Comparison of ENCODE assay signal across 15 mouse cellular contexts in the genomic region with DNA sequence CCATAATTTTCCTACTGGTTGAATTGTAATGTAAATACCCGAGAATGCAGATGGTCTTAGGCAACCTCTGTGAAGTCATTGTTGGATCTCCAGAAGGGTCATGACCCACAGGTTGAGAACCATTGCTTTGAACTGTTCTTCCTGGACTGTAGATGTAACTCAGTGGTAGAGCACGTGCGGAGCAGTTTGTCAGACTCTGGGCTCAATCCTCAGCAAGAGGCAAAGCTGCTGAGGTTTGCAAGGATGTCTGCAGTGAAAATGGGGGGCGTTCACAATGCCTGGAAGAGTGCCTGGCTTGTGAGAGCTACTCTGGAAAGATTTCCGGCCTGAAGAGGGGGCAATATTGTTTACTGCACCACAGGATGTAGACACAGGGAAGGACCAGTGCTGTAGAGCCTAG. TPM values are rescaled to one million over a fixed set of nuclear protein-coding genes. Genes with fewer than 3 reads are reported as not detected.
DNase-seq lines count a peak whose midpoint lies in the region; ATAC-seq and TF ChIP-seq lines count a peak whose summit lies in the region.
"Had no signal": no experiment of that assay in that cellular context is flagged by ENCODE, and none has a peak within 500 bp of the region (broad histone marks: within the 10 kb centered on the region; RNA-seq: fewer than 3 reads in every experiment).

No protein-coding gene starts in this region.

- DNase-seq in cerebellum, adult 9-11 months: peak; percentile 17
- DNase-seq in cerebellum, adult 8-10 months: no peak
- no peak for DNase-seq in midbrain, postnatal 0 days (ENCODE audit: low spot score)
- DNase-seq in lung, postnatal 0 days (ENCODE audit: low spot score): peak; percentile 68
- no peak for DNase-seq in testis, postnatal 10 days (ENCODE audit: low spot score)
- DNase-seq in urinary bladder, postnatal 4 days (ENCODE audit: low spot score in 2 of 2): no peak
- DNase-seq in embryo, embryonic 9.5 days (ENCODE audit: extremely low spot score): no peak
- DNase-seq: adrenal gland, postnatal 10 days; gastrocnemius, postnatal 14 days; right cerebral cortex, postnatal 4 days had no signal

- no peak overlapping the region for H3K27ac ChIP-seq in midbrain, postnatal 0 days (ENCODE audit: low read depth, low read length)
- no peak overlapping the region for H3K27ac ChIP-seq in midbrain, embryonic 15.5 days
- peak overlapping the region; percentile 44; the same call in 1 of the 2 replicates for H3K27ac ChIP-seq in lung, postnatal 0 days (ENCODE audit: low read length)
- H3K27ac ChIP-seq: embryonic facial prominence, embryonic 15.5 days; stomach, embryonic 15.5 days had no signal

- H3K4me2 ChIP-seq in midbrain, postnatal 0 days (ENCODE audit: low read depth, low read length, poor library complexity, severe bottlenecking): no peak overlapping the region
- no peak overlapping the region for H3K4me2 ChIP-seq in midbrain, embryonic 15.5 days
- no peak overlapping the region for H3K4me2 ChIP-seq in lung, postnatal 0 days (replicated peaks; ENCODE audit: low read depth, low read length)
- H3K4me2 ChIP-seq: embryonic facial prominence, embryonic 15.5 days; stomach, embryonic 15.5 days had no signal

- no peak overlapping the region for H3K4me3 ChIP-seq in midbrain, postnatal 0 days (ENCODE audit: low read depth, low read length)
- no peak overlapping the region for H3K4me3 ChIP-seq in midbrain, embryonic 15.5 days
- H3K4me3 ChIP-seq in lung, postnatal 0 days (ENCODE audit: low read depth, low read length): no peak overlapping the region
- H3K4me3 ChIP-seq: embryonic facial prominence, embryonic 15.5 days; megakaryocyte, embryonic 14.5 days; stomach, embryonic 15.5 days had no signal

- H3K9ac ChIP-seq in midbrain, postnatal 0 days (replicated peaks; ENCODE audit: low read length, poor library complexity, severe bottlenecking): no peak overlapping the region
- no peak overlapping the region for H3K9ac ChIP-seq in midbrain, embryonic 15.5 days
- H3K9ac ChIP-seq in lung, postnatal 0 days (replicated peaks; ENCODE audit: low read depth): no peak overlapping the region
- H3K9ac ChIP-seq: embryonic facial prominence, embryonic 15.5 days; stomach, embryonic 15.5 days had no signal

- TF ChIP-seq EP300 in lung, postnatal 0 days (IDR thresholded peaks at IDR 0.05): peak; percentile 74

- no peaks in the 10 kb centered on the region for H3K27me3 ChIP-seq in midbrain, postnatal 0 days (ENCODE audit: insufficient read depth, low read length)
- H3K27me3 ChIP-seq in midbrain, embryonic 15.5 days (replicated peaks): no peaks in the 10 kb centered on the region
- H3K27me3 ChIP-seq in lung, postnatal 0 days (replicated peaks; ENCODE audit: insufficient read depth, low read length): no peaks in the 10 kb centered on the region
- H3K27me3 ChIP-seq: embryonic facial prominence, embryonic 15.5 days; stomach, embryonic 15.5 days had no signal

- 82% methylated on average over 5 of the region's 5 CpGs for WGBS in midbrain, postnatal 0 days
- WGBS in midbrain, embryonic 15.5 days: 68% methylated on average over 5 of the region's 5 CpGs
- WGBS in lung, postnatal 0 days: 34% methylated on average over 5 of the region's 5 CpGs

- no peaks in the 10 kb centered on the region for H3K36me3 ChIP-seq in midbrain, postnatal 0 days (ENCODE audit: insufficient read depth, low read length)
- no peaks in the 10 kb centered on the region for H3K36me3 ChIP-seq in midbrain, embryonic 15.5 days (replicated peaks)
- no peaks in the 10 kb centered on the region for H3K36me3 ChIP-seq in lung, postnatal 0 days (ENCODE audit: insufficient read depth, low read length)
- H3K36me3 ChIP-seq: stomach, embryonic 15.5 days had no signal

- peaks cover 1% of the 10 kb centered on the region; the same call in 1 of the 2 replicates for H3K4me1 ChIP-seq in midbrain, postnatal 0 days (ENCODE audit: insufficient read depth, low read length)
- peaks cover under 1% of the 10 kb centered on the region for H3K4me1 ChIP-seq in midbrain, embryonic 15.5 days
- H3K4me1 ChIP-seq in lung, postnatal 0 days (ENCODE audit: insufficient read depth, low read depth, low read length): peaks cover 45% of the 10 kb centered on the region; the same call in 1 of the 2 replicates

- no peak for ATAC-seq in midbrain, postnatal 0 days (ENCODE audit: low FRiP score)
- ATAC-seq in midbrain, embryonic 15.5 days (replicated peaks): no peak
- ATAC-seq in lung, postnatal 0 days: peak; percentile 57
- ATAC-seq: forebrain, embryonic 14.5 days had no signal

- TF ChIP-seq CTCF in midbrain, postnatal 0 days (IDR thresholded peaks at IDR 0.05): peak; percentile 21
- TF ChIP-seq CTCF in lung, postnatal 0 days (IDR thresholded peaks at IDR 0.05): peak; percentile 57

- peaks cover 4% of the 10 kb centered on the region; the same call in 1 of the 2 replicates for H3K9me3 ChIP-seq in midbrain, postnatal 0 days (ENCODE audit: low read length)
- no peaks in the 10 kb centered on the region for H3K9me3 ChIP-seq in midbrain, embryonic 15.5 days
- H3K9me3 ChIP-seq in lung, postnatal 0 days (ENCODE audit: low read length): no peaks in the 10 kb centered on the region
- H3K9me3 ChIP-seq: embryonic facial prominence, embryonic 15.5 days; stomach, embryonic 15.5 days had no signal

RNA-seq across cellular contexts. Expression of a gene that starts 6.2 kb away (rescaled TPM):
- 11.8 and 15.9 TPM in 2 replicates for total RNA-seq in midbrain, postnatal 0 days (2014; rRNA removed)
- polyA plus RNA-seq in midbrain, postnatal 0 days (2015; fragmentation: Nextera tagmentation; extraction: Ambion mirVana): 5.9 and 7.9 TPM in 2 replicates
- 10.4 and 12.2 TPM in 2 replicates for polyA plus RNA-seq in midbrain, embryonic 15.5 days (2015; fragmentation: Nextera tagmentation; extraction: Ambion mirVana)
- polyA plus RNA-seq in lung, postnatal 0 days (2015; fragmentation: Nextera tagmentation; extraction: Ambion mirVana): 36.8 and 42.7 TPM in 2 replicates

Comparison
In these comparisons a context has a peak if more than half of its experiments do, and no peak if none do; other contexts are left out.
1. DNase-seq: peak in cerebellum, adult 9-11 months (single experiment) and lung, postnatal 0 days (single experiment); none in cerebellum, adult 8-10 months (single experiment), midbrain, postnatal 0 days (single experiment), testis, postnatal 10 days (single experiment), urinary bladder, postnatal 4 days (0 of 2) and embryo, embryonic 9.5 days (single experiment).